Mouse (Mus musculus): ENCODE data around the gene Aff1. TPM values are rescaled to one million over a fixed set of nuclear protein-coding genes. Genes with fewer than 3 reads are reported as not detected.

The Aff1 gene
- total and polyA plus RNA-seq, 3 experiments, result 10.5 to 46.9 (median 37.4) TPM

DNA sequence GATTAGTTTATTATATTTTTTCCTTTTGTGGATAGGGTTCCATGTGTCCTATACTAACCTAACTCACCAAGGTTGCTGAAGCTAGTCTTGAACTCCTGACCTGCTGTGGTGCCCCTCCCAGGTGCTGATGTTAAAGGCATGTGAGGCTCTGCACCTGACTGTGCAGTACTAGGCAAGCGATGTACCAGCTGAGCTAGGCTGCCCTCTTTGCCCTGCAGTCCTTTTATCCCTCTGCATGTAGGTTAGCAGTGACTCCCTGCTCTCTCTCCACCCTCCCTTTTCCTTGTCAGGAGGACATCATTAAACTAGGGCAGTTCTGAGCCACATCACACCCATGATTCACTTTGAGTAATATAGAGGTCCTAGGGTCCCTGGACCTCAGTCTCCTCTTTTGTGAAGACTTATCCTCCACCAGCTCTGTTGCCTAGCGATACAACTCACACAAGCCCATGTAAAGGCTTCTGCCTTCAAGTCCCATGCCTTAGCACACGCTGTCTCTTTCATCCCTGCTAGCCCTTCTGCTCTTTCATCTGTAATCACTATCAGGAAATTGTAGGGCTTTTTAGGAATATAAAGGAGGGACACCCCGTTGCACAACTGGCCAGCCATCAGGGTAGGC, 35.7 kb downstream of the Aff1 start:
- TF ChIP-seq CTCF (IDR thresholded peaks at IDR 0.05), result no peak
- TF ChIP-seq EP300 (IDR thresholded peaks at IDR 0.05; ENCODE audit: insufficient read depth, low read depth, low read length), result no peak
- no peak for TF ChIP-seq POLR2A (IDR thresholded peaks at IDR 0.05; ENCODE audit: insufficient read depth, low read depth, low read length)

DNA sequence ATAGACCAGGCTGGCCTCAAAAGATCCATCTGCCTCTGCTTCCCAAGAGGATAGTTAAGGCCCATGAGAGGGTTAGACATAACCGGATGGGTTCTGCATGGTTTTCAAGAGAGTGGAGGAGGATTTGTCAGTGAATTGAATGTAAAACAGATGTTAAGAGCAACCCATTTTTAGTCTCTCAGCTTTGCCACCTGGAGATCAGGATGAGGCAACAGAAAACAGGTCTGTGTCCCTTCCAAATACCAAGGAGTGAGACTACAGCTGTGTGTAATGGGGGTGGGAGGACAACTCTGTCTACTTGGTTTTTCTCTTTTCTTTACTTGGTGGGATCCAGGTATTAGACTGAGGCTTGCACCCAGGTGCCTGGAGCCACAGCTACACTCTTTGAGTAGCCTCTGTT, 37.1 kb downstream of the Aff1 start:
- Histone ChIP-seq H3K79me2 (replicated peaks; ENCODE audit: control insufficient read depth, insufficient read depth, low read length) (no peaks in the 10 kb centered on the region), H3K36me3 (ENCODE audit: control insufficient read depth, insufficient read depth, low read length) (no peaks in the 10 kb centered on the region), H3K27ac (no peak overlapping the region), H3K27me3 (ENCODE audit: control insufficient read depth, insufficient read depth, low read length) (no peaks in the 10 kb centered on the region), H3K9ac (ENCODE audit: low read depth, low read length) (no peak overlapping the region), H3K4me3 (no peak overlapping the region), H3K4me1 (ENCODE audit: control insufficient read depth, insufficient read depth, low read length) (peaks cover 1% of the 10 kb centered on the region; the same call in 1 of the 2 replicates)
- TF ChIP-seq CTCF (IDR thresholded peaks at IDR 0.05) (no peak), POLR2A (IDR thresholded peaks at IDR 0.05; ENCODE audit: insufficient read depth, low read depth, low read length) (no peak), EP300 (IDR thresholded peaks at IDR 0.05; ENCODE audit: insufficient read depth, low read depth, low read length) (no peak)
- intact Hi-C loops (cut with DNase I), result no loop called here
- 68% methylated on average over 1 of the region's 1 CpGs for WGBS
- DNase-seq, result no peak

More for the DNA sequence above, 35.7 kb downstream of the Aff1 start:
- WGBS, result 92% methylated on average over 4 of the region's 4 CpGs
- Histone ChIP-seq H3K4me1 (ENCODE audit: control insufficient read depth, insufficient read depth, low read length) (peaks cover 1% of the 10 kb centered on the region; the same call in 1 of the 2 replicates), H3K79me2 (replicated peaks; ENCODE audit: control insufficient read depth, insufficient read depth, low read length) (no peaks in the 10 kb centered on the region), H3K9ac (ENCODE audit: low read depth, low read length) (no peak overlapping the region), H3K36me3 (ENCODE audit: control insufficient read depth, insufficient read depth, low read length) (no peaks in the 10 kb centered on the region), H3K27me3 (ENCODE audit: control insufficient read depth, insufficient read depth, low read length) (no peaks in the 10 kb centered on the region), H3K4me3 (no peak overlapping the region), H3K27ac (no peak overlapping the region)
- intact Hi-C loops (cut with DNase I), result no loop called here
- no peak for DNase-seq

DNA sequence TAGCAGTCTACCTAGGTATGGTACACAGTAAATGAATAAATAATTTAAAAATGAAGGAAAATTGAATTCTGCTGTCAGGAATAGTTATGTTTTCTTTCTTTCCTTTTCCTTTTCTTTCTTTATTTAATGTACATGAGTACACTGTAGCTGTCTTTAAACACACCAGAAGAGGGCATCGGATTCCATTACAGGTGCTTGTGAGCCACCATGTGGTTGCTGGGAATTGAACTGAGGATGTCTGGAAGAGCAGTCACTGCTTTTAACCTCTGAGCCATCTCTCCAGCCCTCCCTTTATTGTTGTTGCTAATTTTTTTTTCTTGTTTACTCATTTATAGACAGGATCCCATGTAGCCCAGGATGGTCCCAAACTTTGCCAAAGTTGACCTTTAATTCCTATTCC, 38.0 kb downstream of the Aff1 start:
- no peak for DNase-seq
- H3K4me3 ChIP-seq, result no peak overlapping the region
- H3K36me3 ChIP-seq (ENCODE audit: control insufficient read depth, insufficient read depth, low read length), result no peaks in the 10 kb centered on the region
- no peak overlapping the region for H3K9ac ChIP-seq (ENCODE audit: low read depth, low read length)
- no peak overlapping the region for H3K27ac ChIP-seq
- no peak for TF ChIP-seq POLR2A (IDR thresholded peaks at IDR 0.05; ENCODE audit: insufficient read depth, low read depth, low read length)
- no peak for TF ChIP-seq EP300 (IDR thresholded peaks at IDR 0.05; ENCODE audit: insufficient read depth, low read depth, low read length)
- peak; percentile 41 for TF ChIP-seq CTCF (IDR thresholded peaks at IDR 0.05)
- WGBS, result 96% methylated on average over 1 of the region's 1 CpGs
- H3K27me3 ChIP-seq (ENCODE audit: control insufficient read depth, insufficient read depth, low read length), result no peaks in the 10 kb centered on the region
- intact Hi-C loops (cut with DNase I), result no loop called here
- H3K79me2 ChIP-seq (replicated peaks; ENCODE audit: control insufficient read depth, insufficient read depth, low read length), result no peaks in the 10 kb centered on the region
- H3K4me1 ChIP-seq (ENCODE audit: control insufficient read depth, insufficient read depth, low read length), result peaks cover 1% of the 10 kb centered on the region; the same call in 1 of the 2 replicates

DNA sequence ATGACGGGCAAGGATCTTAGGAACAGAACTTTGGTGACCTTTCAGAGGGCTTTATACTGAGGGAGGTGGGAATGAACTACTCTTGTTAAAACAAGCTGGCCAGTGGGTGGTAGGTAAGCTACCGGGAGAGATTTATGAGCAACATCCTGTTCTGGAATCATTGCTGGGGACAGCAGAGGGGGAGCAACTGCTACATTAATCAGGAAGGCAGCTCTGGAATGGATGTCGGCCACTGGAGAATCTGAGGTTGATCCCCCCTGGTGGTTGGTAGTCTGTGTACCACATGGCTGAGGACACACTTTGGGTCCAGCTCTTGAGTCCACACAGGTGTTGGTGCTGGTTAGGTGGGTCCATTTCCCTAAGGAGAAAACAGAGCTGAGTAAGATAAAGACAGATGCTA, 38.6 kb downstream of the Aff1 start:
- intact Hi-C loops (cut with DNase I), result no loop called here
- no peak for TF ChIP-seq EP300 (IDR thresholded peaks at IDR 0.05; ENCODE audit: insufficient read depth, low read depth, low read length)
- TF ChIP-seq POLR2A (IDR thresholded peaks at IDR 0.05; ENCODE audit: insufficient read depth, low read depth, low read length), result no peak
- TF ChIP-seq CTCF (IDR thresholded peaks at IDR 0.05), result no peak

DNA sequence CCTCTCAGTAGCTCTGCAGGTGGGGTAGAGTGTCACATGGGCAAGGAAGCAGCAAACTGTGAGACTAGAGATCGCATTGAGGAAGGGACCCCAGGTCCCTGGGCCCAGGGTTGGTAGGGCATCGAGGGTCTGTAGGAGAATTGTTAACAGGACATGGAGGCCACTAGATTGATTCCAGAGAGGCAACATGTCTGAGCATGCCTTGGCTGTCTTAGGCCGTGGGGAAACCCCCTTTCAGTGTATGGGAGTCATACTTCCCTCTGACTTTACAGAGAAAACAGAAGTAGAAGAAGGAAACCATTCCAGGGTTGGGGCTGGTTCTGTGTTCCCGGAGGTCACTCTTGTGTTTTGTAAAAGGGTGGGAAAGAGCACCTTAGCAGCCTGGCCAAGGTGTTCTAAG, 40.4 kb downstream of the Aff1 start:
- no peaks in the 10 kb centered on the region for H3K27me3 ChIP-seq (ENCODE audit: control insufficient read depth, insufficient read depth, low read length)
- H3K4me3 ChIP-seq, result no peak overlapping the region
- H3K27ac ChIP-seq, result no peak overlapping the region
- no peaks in the 10 kb centered on the region for H3K36me3 ChIP-seq (ENCODE audit: control insufficient read depth, insufficient read depth, low read length)
- WGBS, result 92% methylated on average over 4 of the region's 4 CpGs
- no peak overlapping the region for H3K9ac ChIP-seq (ENCODE audit: low read depth, low read length)
- peak in 1 of 2 experiments; percentile 18 for DNase-seq
- H3K79me2 ChIP-seq (replicated peaks; ENCODE audit: control insufficient read depth, insufficient read depth, low read length), result no peaks in the 10 kb centered on the region
- no peaks in the 10 kb centered on the region for H3K4me1 ChIP-seq (ENCODE audit: control insufficient read depth, insufficient read depth, low read length)
- TF ChIP-seq CTCF (IDR thresholded peaks at IDR 0.05), result no peak
- no peak for TF ChIP-seq EP300 (IDR thresholded peaks at IDR 0.05; ENCODE audit: insufficient read depth, low read depth, low read length)
- TF ChIP-seq POLR2A (IDR thresholded peaks at IDR 0.05; ENCODE audit: insufficient read depth, low read depth, low read length), result no peak
- intact Hi-C loops (cut with DNase I), result no loop called here

More for the DNA sequence above, 38.6 kb downstream of the Aff1 start:
- H3K4me1 ChIP-seq (ENCODE audit: control insufficient read depth, insufficient read depth, low read length), result peaks cover 1% of the 10 kb centered on the region; the same call in 1 of the 2 replicates
- H3K36me3 ChIP-seq (ENCODE audit: control insufficient read depth, insufficient read depth, low read length), result no peaks in the 10 kb centered on the region
- no peak overlapping the region for H3K4me3 ChIP-seq
- 48% methylated on average over 3 of the region's 3 CpGs for WGBS
- no peaks in the 10 kb centered on the region for H3K79me2 ChIP-seq (replicated peaks; ENCODE audit: control insufficient read depth, insufficient read depth, low read length)
- no peak overlapping the region for H3K9ac ChIP-seq (ENCODE audit: low read depth, low read length)
- no peak overlapping the region for H3K27ac ChIP-seq
- no peak for DNase-seq
- H3K27me3 ChIP-seq (ENCODE audit: control insufficient read depth, insufficient read depth, low read length), result no peaks in the 10 kb centered on the region

DNA sequence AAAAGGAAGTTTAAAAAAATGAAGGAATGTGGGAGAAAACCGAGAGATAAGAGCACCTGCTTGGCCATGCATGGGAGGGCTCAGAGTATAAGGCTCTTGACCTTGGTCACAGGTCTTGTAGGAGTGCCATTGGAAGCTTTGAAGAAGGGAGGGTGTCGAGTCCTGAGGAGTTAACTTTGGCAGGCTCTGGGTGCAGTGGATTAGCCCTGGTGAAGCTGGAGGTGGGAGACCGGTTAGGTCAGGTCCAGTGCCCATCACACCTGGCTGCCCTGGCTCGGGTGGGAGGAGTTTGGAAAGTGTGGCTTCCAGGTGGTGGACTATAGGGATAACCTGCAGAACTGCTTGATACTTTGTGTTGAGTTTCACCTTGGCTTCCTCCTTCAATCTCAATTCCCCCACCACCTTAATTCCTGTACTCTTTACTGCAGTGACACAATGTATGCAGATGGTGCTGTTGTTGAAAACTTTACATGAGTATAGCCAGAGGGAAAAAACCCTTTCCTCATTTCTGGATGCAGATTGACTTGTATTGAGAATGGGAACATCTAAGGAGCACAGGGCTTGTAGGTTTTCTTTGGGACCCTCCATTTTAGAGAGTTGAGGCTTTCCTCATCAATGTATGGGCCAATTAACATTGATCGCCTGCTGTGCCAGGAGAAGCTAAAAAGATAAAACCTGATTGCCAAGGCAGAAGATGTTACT, 43.4 kb downstream of the Aff1 start:
- Histone ChIP-seq H3K27me3 (ENCODE audit: control insufficient read depth, insufficient read depth, low read length) (no peaks in the 10 kb centered on the region), H3K27ac (no peak overlapping the region), H3K79me2 (replicated peaks; ENCODE audit: control insufficient read depth, insufficient read depth, low read length) (no peaks in the 10 kb centered on the region; the same call in 1 of the 2 replicates), H3K4me3 (no peak overlapping the region), H3K36me3 (ENCODE audit: control insufficient read depth, insufficient read depth, low read length) (no peaks in the 10 kb centered on the region), H3K4me1 (ENCODE audit: control insufficient read depth, insufficient read depth, low read length) (peaks cover 2% of the 10 kb centered on the region; the same call in 1 of the 2 replicates), H3K9ac (ENCODE audit: low read depth, low read length) (no peak overlapping the region)
- 67% methylated on average over 5 of the region's 5 CpGs for WGBS
- intact Hi-C loops (cut with DNase I), result no loop called here
- DNase-seq, result no peak
- TF ChIP-seq POLR2A (IDR thresholded peaks at IDR 0.05; ENCODE audit: insufficient read depth, low read depth, low read length) (no peak), EP300 (IDR thresholded peaks at IDR 0.05; ENCODE audit: insufficient read depth, low read depth, low read length) (no peak), CTCF (IDR thresholded peaks at IDR 0.05) (no peak)
